Mouse (Mus musculus) embryonic facial prominence, embryonic 12.5 days (tissue): ENCODE data around the gene Fanca. TPM values are rescaled to one million over a fixed set of nuclear protein-coding genes. Genes with fewer than 3 reads are reported as not detected.

Source experiments
- ATAC-seq: fragments of 200-750 bp; cut with Nextera tagmentation; 2 replicates; pipeline ENCODE4 v1.8.0; 2017; ENCODE audit not compliant: insufficient number of reproducible peaks, insufficient read depth, low FRiP score, low TSS enrichment
- H3K27ac ChIP-seq: fragments of 300-500 bp; sonication (generic); 2 replicates; pipeline ENCODE4 v1.5.1; 2016; ENCODE audit warnings: mild to moderate bottlenecking
- H3K27me3 ChIP-seq: fragments of 300-500 bp; sonication (generic); 2 replicates; pipeline ENCODE4 v1.6.1; 2016; ENCODE audit warnings: mild to moderate bottlenecking, moderate library complexity
- H3K36me3 ChIP-seq: fragments of 300-500 bp; sonication (generic); 2 replicates; pipeline ENCODE4 v1.6.1; 2016; ENCODE audit warnings: mild to moderate bottlenecking
- H3K4me1 ChIP-seq: fragments of 300-500 bp; sonication (generic); 2 replicates; pipeline ENCODE4 v1.6.1; 2016
- H3K4me2 ChIP-seq: fragments of 300-500 bp; sonication (generic); replicated peaks from 2 replicates; pipeline ENCODE4 v1.6.1; 2016; ENCODE audit warnings: mild to moderate bottlenecking, moderate library complexity
- H3K4me3 ChIP-seq: fragments of 300-500 bp; sonication (generic); 2 replicates; pipeline ENCODE4 v1.5.1; 2016; ENCODE audit warnings: mild to moderate bottlenecking
- H3K9ac ChIP-seq: fragments of 300-500 bp; sonication (generic); 2 replicates; pipeline ENCODE4 v1.6.1; 2016; ENCODE audit warnings: mild to moderate bottlenecking, moderate library complexity
- H3K9me3 ChIP-seq: fragments of 300-500 bp; sonication (generic); 2 replicates; pipeline ENCODE4 v1.6.1; 2016; ENCODE audit warnings: mild to moderate bottlenecking, moderate library complexity
- WGBS: fragments of 180-500 bp; shearing (Covaris S2); methylation state at CpG from one replicate; pipeline ENCODE4 v1.1.7; 2016; 5-methylcytosine and 5-hydroxymethylcytosine counted together
- polyA plus RNA-seq: library from polyadenylated mRNA; unstranded; fragments of >200 nt; fragmentation: Nextera tagmentation; extraction: Ambion mirVana; gene quantifications from 2 replicates; pipeline ENCODE4 v1.2.1, GENCODE M21; 2016

The Fanca gene
- polyA plus RNA-seq, 1 experiment from 2014 or later = 34.0 TPM

DNA sequence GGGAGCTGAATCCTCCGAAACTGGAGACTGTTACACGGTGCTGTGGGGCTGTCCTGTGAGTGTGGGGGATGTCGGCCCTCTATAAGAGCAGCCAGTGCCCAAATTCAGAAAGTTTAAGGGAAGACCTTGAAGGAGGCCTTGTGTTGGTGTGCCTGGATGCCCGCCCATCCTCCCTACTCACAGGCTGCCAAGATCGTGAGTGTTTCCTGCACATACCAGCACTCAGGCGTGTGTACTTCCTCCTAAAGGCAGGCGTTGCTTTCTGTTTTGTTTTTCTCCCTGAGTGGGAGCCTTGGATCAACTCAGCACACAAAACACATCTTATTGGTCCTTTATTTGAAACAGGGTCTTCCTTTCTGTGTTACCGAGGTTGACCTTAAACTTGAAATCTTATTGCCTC, 23.9 kb upstream of the Fanca start:
- no peaks in the 10 kb centered on the region for H3K27me3 ChIP-seq
- H3K4me2 ChIP-seq = no peak overlapping the region
- H3K4me3 ChIP-seq = no peak overlapping the region
- peaks cover 8% of the 10 kb centered on the region for H3K4me1 ChIP-seq
- H3K9ac ChIP-seq = no peak overlapping the region
- no peak for ATAC-seq
- H3K27ac ChIP-seq = no peak overlapping the region
- 82% methylated on average over 8 of the region's 8 CpGs for WGBS
- H3K9me3 ChIP-seq = no peaks in the 10 kb centered on the region
- no peaks in the 10 kb centered on the region for H3K36me3 ChIP-seq

DNA sequence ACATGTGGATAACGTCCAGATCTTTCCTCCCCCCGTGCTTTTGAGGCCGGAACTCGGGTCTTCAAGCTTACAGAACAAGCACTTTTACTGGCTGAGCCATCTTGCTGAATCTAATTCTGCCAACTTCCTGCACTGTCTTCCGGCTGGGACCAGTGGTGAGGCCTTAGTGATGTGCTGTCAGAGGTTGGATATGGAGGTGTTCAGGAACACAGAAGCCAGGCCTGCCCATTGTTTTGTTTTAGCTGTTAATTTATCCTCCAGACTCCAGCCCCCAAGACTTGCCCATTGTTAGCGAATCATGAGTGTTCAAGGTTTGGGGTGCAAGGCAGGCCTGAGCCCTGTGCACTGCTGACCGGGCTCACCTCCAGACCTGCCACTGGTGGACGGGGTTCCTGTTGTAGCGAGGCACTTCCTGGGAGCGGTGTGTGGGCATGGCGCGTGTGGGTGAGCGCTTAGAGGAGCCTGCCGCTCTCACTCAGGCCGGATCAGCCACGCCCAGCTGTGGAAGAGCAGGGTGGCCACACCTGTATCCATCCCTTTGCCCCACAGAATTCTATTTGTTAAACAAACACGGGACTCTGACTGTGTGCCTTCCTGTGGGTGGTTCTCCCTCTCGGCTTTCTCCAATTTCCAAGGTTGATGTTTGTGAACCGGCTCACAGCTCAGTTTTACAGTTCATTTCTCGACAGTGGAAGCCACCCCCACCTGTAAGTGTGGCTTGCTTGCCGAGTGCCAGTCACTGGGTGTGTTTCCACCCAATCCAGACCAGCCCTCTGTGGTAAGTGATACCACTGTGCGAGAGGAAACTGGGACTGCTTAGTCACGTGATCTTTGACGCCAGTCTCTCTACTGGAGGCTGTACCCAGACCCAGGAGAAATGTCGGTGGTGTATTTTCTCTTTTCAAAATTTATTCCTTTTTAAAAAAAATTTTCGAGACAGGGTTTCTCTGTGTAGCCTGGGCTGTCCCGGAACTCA, 23.0 kb upstream of the Fanca start:
- H3K9ac ChIP-seq = no peak overlapping the region
- WGBS = 84% methylated on average over 27 of the region's 27 CpGs
- H3K9me3 ChIP-seq = no peaks in the 10 kb centered on the region
- no peak overlapping the region for H3K4me2 ChIP-seq
- no peak overlapping the region for H3K27ac ChIP-seq
- H3K27me3 ChIP-seq = no peaks in the 10 kb centered on the region
- H3K36me3 ChIP-seq = no peaks in the 10 kb centered on the region
- H3K4me3 ChIP-seq = no peak overlapping the region
- H3K4me1 ChIP-seq = peaks cover 8% of the 10 kb centered on the region
- 0 out of 2 replicates have a peak, but pooled peaks have one; percentile 10 for ATAC-seq

DNA sequence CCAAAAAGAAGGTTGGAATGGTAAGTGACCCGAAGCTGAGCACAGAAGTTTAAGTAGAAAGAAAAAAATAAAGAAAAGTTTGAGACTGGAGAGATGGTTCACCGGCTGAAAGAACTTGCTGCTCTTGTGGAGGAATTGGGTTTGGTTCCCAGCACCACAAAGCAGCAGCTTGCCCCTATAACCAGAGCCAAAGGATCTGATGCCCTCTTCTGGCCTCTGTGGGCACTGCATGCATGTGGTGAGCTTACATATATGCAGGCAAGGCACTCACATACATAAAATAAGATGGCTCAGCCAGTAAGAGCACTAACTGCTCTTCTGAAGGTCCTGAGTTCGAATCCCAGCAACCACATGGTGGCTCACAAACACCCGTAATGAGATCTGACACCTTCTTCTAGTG, 21.7 kb upstream of the Fanca start:
- ATAC-seq = no peak
- H3K36me3 ChIP-seq = no peaks in the 10 kb centered on the region
- no peaks in the 10 kb centered on the region for H3K27me3 ChIP-seq
- H3K4me3 ChIP-seq = no peak overlapping the region
- peaks cover 8% of the 10 kb centered on the region for H3K4me1 ChIP-seq
- no peaks in the 10 kb centered on the region for H3K9me3 ChIP-seq
- H3K4me2 ChIP-seq = no peak overlapping the region
- H3K27ac ChIP-seq = no peak overlapping the region
- no peak overlapping the region for H3K9ac ChIP-seq
- WGBS = 93% methylated on average over 4 of the region's 4 CpGs

DNA sequence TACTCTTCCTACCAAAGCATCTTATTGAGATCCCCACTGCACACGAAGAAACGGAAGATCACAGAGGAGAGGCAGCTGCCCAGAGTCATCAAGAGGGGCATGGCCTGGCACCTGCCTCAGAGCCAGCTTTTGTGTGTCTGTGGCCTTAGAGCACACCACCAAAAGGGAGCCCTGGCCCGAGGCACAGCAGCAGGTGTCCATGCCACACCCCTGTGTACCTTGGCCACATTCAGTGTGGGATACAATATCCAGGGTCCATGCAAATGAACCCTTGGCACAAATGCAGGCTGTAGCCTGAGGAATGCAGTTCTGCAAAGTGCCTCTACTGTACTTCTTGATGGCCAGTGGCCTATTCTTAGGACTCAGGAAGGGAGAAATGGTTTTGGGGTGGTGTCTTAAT, 19.1 kb upstream of the Fanca start:
- H3K27me3 ChIP-seq = peaks cover 19% of the 10 kb centered on the region
- 84% methylated on average over 3 of the region's 3 CpGs for WGBS
- H3K27ac ChIP-seq = no peak overlapping the region
- ATAC-seq = no peak
- H3K36me3 ChIP-seq = no peaks in the 10 kb centered on the region
- H3K4me3 ChIP-seq = no peak overlapping the region
- H3K9ac ChIP-seq = no peak overlapping the region
- no peak overlapping the region for H3K4me2 ChIP-seq
- H3K9me3 ChIP-seq = no peaks in the 10 kb centered on the region
- H3K4me1 ChIP-seq = peaks cover 12% of the 10 kb centered on the region

DNA sequence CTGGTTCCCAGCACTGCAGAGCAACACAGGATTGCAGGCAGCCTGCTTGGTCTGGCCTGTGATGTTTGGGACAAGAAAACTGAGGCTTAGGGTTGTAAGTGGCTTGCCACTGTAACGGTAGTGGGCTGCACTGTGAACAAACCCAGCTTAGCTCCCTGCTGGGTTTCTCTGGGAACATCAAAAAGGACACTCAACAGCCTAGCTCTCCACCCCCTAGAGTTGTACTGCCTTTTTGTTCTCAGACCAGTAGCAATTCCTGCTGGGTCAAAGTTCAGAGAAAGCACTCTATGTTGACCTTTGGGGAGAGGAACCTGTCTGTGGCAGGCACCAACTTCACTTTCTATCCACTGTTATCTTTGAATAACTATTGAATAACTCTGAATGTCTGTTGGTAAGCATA, 16.1 kb upstream of the Fanca start:
- no peak overlapping the region for H3K9ac ChIP-seq
- H3K4me3 ChIP-seq = no peak overlapping the region
- no peaks in the 10 kb centered on the region for H3K9me3 ChIP-seq
- no peak for ATAC-seq
- H3K36me3 ChIP-seq = no peaks in the 10 kb centered on the region
- peaks cover 18% of the 10 kb centered on the region for H3K4me1 ChIP-seq
- H3K27me3 ChIP-seq = peaks cover 19% of the 10 kb centered on the region
- H3K27ac ChIP-seq = 0 out of 2 replicates have a peak overlapping the region, but pooled peaks have one; percentile 23
- 5% methylated on average over 1 of the region's 1 CpGs for WGBS
- H3K4me2 ChIP-seq = 0 out of 2 replicates have a peak overlapping the region, but pooled peaks have one; percentile 91

DNA sequence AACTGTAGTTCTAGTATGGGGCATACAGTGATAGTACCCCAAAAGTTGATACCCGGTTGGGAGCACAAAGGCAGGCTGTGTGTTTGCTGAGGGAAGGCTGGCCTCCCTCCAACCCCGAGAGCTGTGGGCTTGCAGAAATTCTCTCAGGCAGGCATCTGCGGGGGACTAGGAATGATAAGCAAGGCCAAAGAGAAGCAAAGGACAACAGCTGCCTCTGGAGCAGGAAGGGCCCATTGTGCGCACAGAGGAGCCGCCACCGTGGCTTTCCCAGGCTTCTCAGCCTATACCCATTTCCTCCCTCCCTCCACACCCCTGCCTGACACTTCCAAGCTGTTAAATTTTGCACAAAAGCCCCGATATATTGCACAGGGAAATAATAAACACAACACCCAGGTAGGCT, 15.5 kb upstream of the Fanca start:
- WGBS = 7% methylated on average over 7 of the region's 7 CpGs
- Histone ChIP-seq H3K4me2 (peak overlapping the region; percentile 91; the same call in 1 of the 2 replicates), H3K4me1 (peaks cover 18% of the 10 kb centered on the region), H3K27me3 (peaks cover 19% of the 10 kb centered on the region), H3K36me3 (no peaks in the 10 kb centered on the region), H3K9ac (no peak overlapping the region), H3K27ac (0 out of 2 replicates have a peak overlapping the region, but pooled peaks have one; percentile 23), H3K9me3 (no peaks in the 10 kb centered on the region), H3K4me3 (peak overlapping the region; percentile 6; the same call in 1 of the 2 replicates)
- no peak for ATAC-seq

DNA sequence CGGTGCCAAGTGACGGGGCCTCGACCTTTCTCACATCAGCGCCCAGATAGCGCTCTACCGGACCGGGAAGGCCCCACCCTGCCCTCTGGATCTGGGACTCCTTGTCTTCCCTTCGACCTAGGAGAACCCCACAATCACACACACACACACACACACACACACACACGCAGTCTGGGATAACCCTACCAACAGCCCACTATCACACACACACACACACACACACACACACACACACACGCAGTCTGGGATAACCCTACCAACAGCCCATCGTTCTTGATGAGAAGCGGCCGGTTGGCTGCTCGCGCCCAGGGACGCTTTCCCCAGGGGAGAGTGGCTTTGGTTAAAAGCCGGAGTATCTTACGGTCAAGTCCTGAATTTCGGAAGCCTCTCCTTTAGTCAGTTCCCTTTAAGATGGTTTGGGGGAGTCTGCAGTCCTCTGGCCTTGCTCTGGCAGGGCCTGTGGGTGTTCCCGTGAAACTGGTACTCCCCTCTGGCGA, 14.8 kb upstream of the Fanca start:
- Histone ChIP-seq H3K27me3 (peaks cover 19% of the 10 kb centered on the region), H3K4me2 (peak overlapping the region; percentile 91), H3K27ac (peak overlapping the region; percentile 63; the same call in 1 of the 2 replicates), H3K9me3 (no peaks in the 10 kb centered on the region), H3K9ac (peak overlapping the region; percentile 50; the same call in 1 of the 2 replicates), H3K36me3 (no peaks in the 10 kb centered on the region), H3K4me3 (peak overlapping the region; percentile 54), H3K4me1 (peaks cover 18% of the 10 kb centered on the region)
- peak; percentile 29; the same call in 1 of the 2 replicates for ATAC-seq
- 3% methylated on average over 20 of the region's 21 CpGs for WGBS

DNA sequence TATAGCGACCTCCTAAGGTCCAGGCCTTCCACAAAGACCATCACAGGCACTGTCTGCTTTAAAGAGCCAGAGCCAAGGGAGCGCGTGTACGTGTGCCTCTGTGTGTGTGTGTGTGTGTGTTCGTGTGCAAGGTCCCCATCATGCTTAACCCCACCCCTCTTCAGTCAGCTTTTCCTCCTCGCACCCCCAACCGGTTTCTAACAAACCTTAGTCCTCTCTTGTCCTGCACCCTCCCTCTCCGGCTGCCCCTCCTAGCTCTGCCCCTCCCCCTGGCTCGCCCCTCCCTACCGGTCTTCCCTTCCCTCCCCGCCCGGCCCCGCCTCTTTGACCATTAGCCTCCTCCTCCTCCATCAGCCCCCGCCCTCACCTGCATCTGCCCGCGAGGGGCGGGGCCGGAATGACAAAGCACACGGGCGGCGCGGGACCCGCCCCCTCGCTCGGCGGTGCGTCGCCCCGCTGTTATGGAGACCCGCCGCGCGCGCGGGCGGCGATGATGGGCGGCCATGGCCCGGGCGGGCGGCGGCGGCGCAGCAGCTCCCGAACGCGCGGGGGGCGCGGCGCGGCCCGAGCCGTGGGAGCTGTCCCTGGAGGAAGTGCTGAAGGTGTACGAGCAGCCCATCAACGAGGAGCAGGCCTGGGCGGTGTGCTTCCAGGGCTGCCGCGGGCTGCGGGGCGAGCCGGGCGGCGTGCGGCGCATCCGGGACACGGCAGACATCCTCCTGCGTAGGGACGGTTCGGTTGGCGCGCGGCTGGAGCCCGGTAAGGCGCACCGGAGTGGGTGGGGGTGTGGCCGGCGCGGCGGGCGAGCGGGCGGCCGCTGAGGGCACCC, 14.1 kb upstream of the Fanca start, which contains the start of gene Spire2:
Gene Spire2 (plus strand): TSS at position 452 of the 829 bp plus-strand sequence.
- Histone ChIP-seq H3K27ac (peak within 1 kb of the TSS; percentile 63), H3K36me3 (no peaks in the 10 kb centered on the region), H3K4me2 (peak within 1 kb of the TSS; percentile 91), H3K9ac (peak within 1 kb of the TSS; percentile 50), H3K9me3 (no peaks in the 10 kb centered on the region), H3K27me3 (peaks cover 19% of the 10 kb centered on the region), H3K4me3 (peak within 1 kb of the TSS; percentile 54), H3K4me1 (peaks cover 18% of the 10 kb centered on the region)
- under 1% methylated on average over 60 of the region's 85 CpGs for WGBS
- ATAC-seq = peak; percentile 76

DNA sequence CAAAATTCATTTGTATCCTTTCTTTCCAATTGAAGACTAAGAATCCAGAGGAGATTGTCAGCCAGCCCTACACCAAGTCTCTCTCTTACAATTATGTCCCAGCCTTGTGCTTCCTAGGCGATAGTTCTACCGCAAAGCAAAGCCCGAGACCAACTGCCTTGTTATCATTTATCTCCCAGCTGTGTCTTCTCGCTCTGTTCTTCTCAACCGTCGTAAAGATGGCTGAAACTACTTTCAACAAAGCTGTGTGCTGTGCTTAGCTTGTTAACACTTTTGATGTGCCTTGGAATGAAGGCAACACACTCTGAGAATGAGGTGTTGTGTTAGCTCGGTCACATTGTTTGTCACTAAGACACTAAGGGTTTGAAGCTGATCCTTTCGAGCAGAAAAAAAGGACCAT, 13.4 kb upstream of the Fanca start:
- Histone ChIP-seq H3K27me3 (peaks cover 19% of the 10 kb centered on the region), H3K27ac (peak overlapping the region; percentile 11; the same call in 1 of the 2 replicates), H3K9ac (no peak overlapping the region), H3K4me1 (peaks cover 18% of the 10 kb centered on the region), H3K9me3 (no peaks in the 10 kb centered on the region), H3K4me2 (peak overlapping the region; percentile 91), H3K4me3 (peak overlapping the region; percentile 54), H3K36me3 (no peaks in the 10 kb centered on the region)
- no peak for ATAC-seq
- WGBS = 46% methylated on average over 8 of the region's 8 CpGs

DNA sequence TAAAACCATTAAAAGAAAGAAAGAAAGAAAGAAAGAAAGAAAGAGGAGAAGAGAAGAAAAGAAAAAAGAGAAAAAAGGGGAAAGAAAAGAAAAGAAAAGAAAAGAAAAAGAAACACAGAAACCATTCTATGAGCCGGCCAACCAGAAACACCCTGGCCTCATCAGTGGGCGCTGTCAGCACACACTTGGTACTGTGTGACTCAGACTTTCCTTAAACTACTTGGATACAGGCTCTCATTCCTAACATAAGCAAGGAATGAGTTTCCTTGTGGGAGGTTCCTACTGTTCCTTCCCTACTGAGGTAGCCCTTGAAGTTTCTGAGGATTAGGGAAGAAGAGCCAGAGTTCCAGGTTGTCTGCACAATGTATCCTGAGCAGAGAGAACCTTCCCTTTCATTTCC, 12.9 kb upstream of the Fanca start:
- no peak overlapping the region for H3K27ac ChIP-seq
- H3K27me3 ChIP-seq = peaks cover 19% of the 10 kb centered on the region
- WGBS = 84% methylated on average over 2 of the region's 2 CpGs
- H3K9ac ChIP-seq = no peak overlapping the region
- H3K9me3 ChIP-seq = no peaks in the 10 kb centered on the region
- peaks cover 18% of the 10 kb centered on the region for H3K4me1 ChIP-seq
- ATAC-seq = no peak
- no peak overlapping the region for H3K4me3 ChIP-seq
- no peak overlapping the region for H3K4me2 ChIP-seq
- no peaks in the 10 kb centered on the region for H3K36me3 ChIP-seq

DNA sequence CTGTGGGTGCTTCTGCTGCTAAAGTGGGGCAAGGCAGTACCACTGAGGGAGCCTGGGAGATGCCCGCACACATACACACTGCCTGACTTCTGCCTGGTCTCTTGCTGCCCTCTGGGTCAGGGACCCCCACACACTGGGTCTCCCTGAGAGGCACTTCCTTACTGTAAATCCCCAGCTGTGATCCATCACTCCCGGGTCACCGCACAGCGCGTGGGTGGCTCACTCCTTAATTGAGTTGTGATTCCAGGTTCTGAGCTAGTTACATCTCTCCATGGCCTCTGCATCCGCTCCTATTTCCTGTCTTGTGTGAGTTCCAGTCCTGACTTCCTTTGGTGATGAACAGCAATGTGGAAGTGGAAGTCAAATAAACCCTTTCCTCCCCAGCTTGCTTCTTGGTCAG, 12.3 kb upstream of the Fanca start:
- Histone ChIP-seq H3K9ac (no peak overlapping the region), H3K4me3 (no peak overlapping the region), H3K36me3 (no peaks in the 10 kb centered on the region), H3K4me1 (peaks cover 18% of the 10 kb centered on the region), H3K9me3 (no peaks in the 10 kb centered on the region), H3K4me2 (no peak overlapping the region), H3K27me3 (peaks cover 19% of the 10 kb centered on the region), H3K27ac (no peak overlapping the region)
- 80% methylated on average over 6 of the region's 6 CpGs for WGBS
- no peak for ATAC-seq
